Mouse (Mus musculus) gastrocnemius, postnatal 36 days (tissue): ENCODE data around the gene Ranbp17. TPM values are rescaled to one million over a fixed set of nuclear protein-coding genes. Genes with fewer than 3 reads are reported as not detected.

Experiments
- DNase-seq, 2 experiments: peaks; one replicate each; pipeline ENCODE4 v3.0.0; 2022
- intact Hi-C: fragments of 180-260 bp; cut with DNase I; formaldehyde crosslinking; loops from one replicate; pipeline ENCODE4 v1.15.1; 2025
- total RNA-seq, 2 experiments: library from RNA; stranded (reverse); gene quantifications; 2 replicates each; pipeline ENCODE4 v1.2.3; 2021

Gene Ranbp17
- total RNA-seq, 2 experiments from 2014 or later, result 0.46 to 0.62 TPM

DNA sequence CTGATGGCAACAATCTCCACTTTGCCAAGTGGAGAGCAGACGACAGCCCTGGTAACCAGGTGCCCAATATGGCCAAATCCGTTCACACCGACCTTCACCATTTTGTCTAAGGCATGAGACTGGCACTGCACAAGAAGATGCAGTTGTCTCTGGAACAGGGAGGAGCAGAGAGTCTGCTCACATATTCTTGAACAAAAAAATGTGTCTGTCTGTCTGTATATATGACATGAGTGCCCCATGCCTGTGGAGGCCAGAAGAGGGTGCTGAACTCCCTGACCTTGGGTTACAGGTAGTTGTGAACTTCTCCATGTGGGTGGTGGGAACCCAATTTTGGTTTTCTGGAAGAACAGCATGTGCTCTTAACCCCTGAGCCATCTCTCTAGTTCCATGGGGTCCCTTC is 236.9 kb downstream of the Ranbp17 start, which contains the start of gene Gm12117:
Gm12117 (minus strand) TSS at position 101 of the 400 bp plus-strand sequence.
- intact Hi-C loops, result no loop called here
- DNase-seq, result no peak

GRCm38 (mm10) chr11:33274816-33275215 is 238.7 kb downstream of the Ranbp17 start:
- intact Hi-C loops, result no loop called here
- DNase-seq, result no peak

- no peak for DNase-seq
- intact Hi-C loops, result no loop called here
Observed at GRCm38 (mm10) chr11:33274294-33274693, 239.3 kb downstream of the Ranbp17 start.

GRCm38 (mm10) chr11:33240295-33240694 is 273.3 kb downstream of the Ranbp17 start:
- intact Hi-C loops, result no loop called here
- no peak for DNase-seq

GRCm38 (mm10) chr11:33234134-33234533 is 279.4 kb downstream of the Ranbp17 start:
- no peak for DNase-seq
- intact Hi-C loops, result no loop called here

- no peak for DNase-seq
- intact Hi-C loops, result no loop called here
Observed at GRCm38 (mm10) chr11:33232056-33232455, 281.5 kb downstream of the Ranbp17 start.

DNA sequence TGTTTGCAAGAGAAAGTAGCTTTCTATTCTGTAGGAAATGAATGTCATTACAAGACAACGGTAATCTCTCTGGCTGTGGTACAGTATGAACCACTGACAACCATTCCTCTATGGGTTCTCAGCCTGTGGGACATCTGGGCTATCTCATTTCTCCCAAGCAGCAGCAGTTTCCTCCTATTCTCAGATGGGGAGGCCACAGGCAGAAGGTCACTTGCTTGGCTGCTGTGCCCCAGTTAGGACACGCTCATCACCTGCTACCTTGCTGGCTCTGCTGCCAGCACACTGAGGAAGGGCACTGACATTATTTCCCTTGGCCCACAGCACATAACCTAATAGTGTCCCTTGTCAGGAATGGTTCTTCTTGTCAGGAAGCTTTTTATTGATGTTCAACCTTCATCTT is 285.4 kb downstream of the Ranbp17 start:
- intact Hi-C loops, result no loop called here
- no peak for DNase-seq

DNA sequence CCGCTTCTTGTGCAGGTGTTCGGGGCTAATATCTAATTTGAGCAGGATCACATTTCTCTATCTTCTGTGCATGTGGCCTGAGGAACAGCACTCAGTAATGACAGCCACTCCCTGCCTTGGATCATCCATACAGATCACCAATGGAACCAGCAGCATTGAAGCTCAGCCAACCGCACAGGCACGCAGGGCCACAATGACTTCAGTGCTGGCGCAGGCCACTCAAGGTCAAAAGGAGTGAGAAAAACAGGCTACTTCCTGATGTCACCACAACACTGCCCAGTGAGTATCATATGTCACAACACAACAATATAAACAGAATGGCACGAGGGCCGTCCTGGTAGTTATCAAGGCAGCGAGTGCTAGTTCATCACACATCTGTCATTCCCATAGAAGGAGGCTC is 287.0 kb downstream of the Ranbp17 start:
- DNase-seq, result no peak
- intact Hi-C loops, result no loop called here

GRCm38 (mm10) chr11:33221566-33222365 is 291.8 kb downstream of the Ranbp17 start:
- intact Hi-C loops, result no loop called here
- no peak for DNase-seq

GRCm38 (mm10) chr11:33220763-33221162 is 292.8 kb downstream of the Ranbp17 start:
- DNase-seq, result no peak
- intact Hi-C loops, result no loop called here

- DNase-seq, result no peak
- intact Hi-C loops, result loop anchor here (5.0 kb wide), 1 partner anchor 2000 kb away; no protein-coding TSS in a partner anchor
Observed at GRCm38 (mm10) chr11:33217384-33218079, 296.0 kb downstream of the Ranbp17 start.

DNA sequence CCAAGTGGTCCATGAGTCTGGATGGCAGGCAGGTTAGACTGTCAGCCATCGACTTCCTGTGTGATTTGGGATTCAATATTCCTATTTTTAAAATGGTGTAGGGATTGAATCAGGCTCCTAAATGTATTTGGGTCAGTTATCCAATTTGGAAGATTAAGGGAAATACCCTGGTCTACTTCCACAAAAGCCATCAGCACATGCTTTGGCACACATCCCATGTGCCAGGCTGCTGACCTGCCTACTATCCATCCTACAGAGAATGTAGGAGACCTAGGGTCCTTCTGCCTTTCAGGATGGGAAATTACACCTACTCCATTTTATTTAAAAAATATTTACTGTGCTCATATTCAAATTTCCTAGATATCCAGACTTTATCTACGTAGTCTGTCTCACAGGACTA is 306.1 kb downstream of the Ranbp17 start:
- DNase-seq, result no peak

GRCm38 (mm10) chr11:33204966-33205365 is 308.6 kb downstream of the Ranbp17 start:
- intact Hi-C loops, result no loop called here

More for the DNA sequence above, 306.1 kb downstream of the Ranbp17 start:
- intact Hi-C loops, result no loop called here

GRCm38 (mm10) chr11:33204329-33204705 is 309.2 kb downstream of the Ranbp17 start:
- no peak for DNase-seq
- intact Hi-C loops, result no loop called here

More at GRCm38 (mm10) chr11:33204966-33205365, 308.6 kb downstream of the Ranbp17 start:
- no peak for DNase-seq

DNA sequence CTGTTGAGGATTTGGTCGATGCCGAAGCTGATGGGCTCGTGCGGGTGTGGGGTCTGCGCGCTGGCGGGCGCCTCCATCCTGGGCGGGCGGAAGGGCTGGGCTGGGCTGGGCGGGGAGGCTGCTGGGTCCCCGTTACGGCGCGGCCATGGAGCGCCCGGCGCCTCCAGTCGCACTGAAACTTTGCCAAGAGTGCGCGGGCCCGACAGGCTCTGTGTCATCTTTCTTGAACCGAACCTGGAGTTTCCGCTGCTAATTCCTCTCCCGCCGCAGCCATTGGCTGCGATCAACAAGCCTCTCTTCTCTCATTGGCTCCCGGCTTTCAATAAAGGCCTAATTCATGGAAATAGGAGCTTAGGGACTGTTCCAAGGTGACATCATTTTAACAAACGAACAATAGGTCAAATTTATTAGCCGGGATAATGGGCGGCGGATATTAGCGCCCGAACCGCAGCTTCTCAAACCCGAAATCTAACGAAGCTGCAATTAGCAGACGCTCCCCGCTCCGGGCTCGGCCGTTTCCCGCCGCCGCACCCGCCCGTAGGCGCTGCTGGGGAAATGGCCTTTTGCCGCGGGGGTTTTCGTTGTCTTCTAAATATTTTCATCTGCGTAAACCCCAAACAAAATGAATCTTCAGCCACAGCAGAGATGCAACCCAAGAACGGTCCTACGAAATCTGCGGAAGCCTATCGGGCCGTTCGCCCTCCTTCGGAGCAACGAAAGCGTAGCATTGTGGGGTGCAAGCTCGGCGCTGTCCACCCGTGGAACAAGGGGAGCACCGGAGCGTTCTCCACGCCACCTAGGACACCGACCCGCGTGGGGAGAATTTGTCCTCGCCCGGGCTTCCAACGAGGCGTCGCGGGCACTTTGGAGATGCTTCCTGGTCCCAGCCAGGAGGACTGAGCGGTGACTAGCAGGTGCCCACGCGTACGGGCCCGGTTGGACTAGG is 309.9 kb downstream of the Ranbp17 start, which contains the start of gene Tlx3:
Tlx3 (minus strand) TSS at position 207 of the 946 bp plus-strand sequence.
- DNase-seq, result peak in 1 of 2 experiments; percentile 36
- intact Hi-C loops, result no loop called here

- DNase-seq, result no peak
- intact Hi-C loops, result no loop called here
Observed at GRCm38 (mm10) chr11:33202972-33203371, 310.6 kb downstream of the Ranbp17 start.

DNA sequence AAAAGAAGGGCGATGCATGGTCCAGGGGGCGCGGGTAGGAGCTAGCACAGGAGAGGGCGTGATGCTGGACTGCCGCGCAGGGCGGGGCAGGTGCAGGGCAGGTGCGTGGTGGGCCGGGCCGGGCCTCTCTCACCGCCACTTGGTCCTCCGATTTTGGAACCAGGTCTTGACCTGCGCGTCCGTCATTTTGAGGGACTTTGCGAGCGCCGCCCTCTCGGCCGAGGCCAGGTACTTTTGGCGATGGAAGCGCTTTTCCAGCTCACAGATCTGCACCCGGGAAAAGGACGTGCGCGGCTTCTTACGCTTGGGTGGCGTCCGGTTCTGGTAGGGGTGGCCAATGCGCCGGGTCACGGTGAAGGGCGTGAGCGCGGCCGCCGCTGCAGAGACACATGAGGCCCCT is 311.2 kb downstream of the Ranbp17 start:
- DNase-seq, result no peak
- intact Hi-C loops, result no loop called here

DNA sequence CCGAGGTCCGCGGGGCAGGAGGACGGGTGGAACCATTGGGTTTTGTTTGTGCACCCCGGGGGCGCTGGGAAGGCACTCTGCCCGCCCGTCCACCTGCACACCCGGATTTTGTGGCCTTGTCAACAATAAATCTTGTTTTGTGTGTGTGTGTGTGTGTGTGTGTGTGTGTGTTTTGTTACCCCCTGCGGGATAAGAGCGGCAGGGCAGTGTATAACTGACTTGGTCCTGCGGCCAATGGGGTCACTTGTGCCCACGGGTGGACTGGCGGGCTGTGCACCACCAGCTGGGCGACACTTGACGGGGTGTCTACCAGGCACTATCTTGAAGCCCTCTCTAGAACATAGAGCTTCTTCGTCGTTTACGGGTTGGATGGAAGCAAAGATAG is 311.9 kb downstream of the Ranbp17 start:
- DNase-seq, result no peak
- intact Hi-C loops, result no loop called here

DNA sequence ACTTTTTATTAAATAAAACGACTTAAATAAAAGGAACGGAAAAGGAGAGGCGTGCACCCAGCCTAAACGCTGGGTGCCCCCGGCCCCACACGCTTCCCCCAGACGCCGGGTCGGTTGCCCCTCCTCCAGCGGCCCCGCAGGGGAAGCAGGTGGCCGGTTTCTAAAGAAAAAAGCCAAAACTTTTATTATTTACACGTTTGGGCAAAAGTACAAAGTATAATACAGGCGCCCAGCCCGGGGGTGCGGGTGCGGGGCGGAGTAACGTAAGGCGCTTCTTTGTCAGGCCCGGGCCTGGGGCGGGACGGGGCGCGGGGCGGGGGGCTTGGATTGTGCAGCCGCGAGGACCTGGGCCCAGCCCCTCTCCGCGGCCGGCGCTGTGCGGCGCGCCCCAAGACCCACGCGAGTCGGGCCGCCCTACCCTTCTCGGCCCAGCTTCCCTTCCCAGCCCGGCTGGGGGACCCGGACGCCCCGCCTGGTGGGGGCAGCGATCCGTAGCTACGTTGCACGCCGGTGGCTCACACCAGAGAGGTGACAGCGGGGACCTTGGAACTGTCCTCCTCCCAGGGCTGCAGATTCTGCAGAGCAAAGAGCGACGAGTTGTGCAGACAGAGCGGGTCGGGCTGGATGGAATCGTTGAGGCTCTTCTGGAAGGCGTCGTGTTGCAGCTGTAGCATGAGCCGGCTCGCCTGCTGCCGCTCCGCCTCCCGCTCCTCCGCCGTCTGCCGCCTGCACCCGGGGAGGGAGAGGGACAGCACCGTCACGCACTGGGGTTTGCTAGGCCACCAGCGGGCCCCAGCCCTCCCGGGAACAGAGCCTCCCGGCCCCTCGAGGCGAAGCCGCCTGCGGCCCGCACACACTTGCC is 312.6 kb downstream of the Ranbp17 start:
- intact Hi-C loops, result no loop called here
- DNase-seq, result no peak
